Mouse (Mus musculus) right cerebral cortex, adult 18-20 months (tissue): Measurements from ENCODE around the gene Dppa3.
A peak's percentile ranks its signal among the peaks of the same experiment; 100 is the strongest.
"Not testable (repeated sequence)": the region's sequence is repeated elsewhere in the genome, so short reads cannot be mapped to it uniquely, and the experiment has no call there.

Source experiments
- DNase-seq: peaks from one replicate; pipeline ENCODE4 v3.0.0; 2022; ENCODE audit warnings: mixed read lengths

Dppa3 gene

GRCm38 (mm10) chr6:122612426-122612825 is 13.8 kb upstream of the Dppa3 start:
- DNase-seq = no peak

GRCm38 (mm10) chr6:122614047-122614446 is 12.2 kb upstream of the Dppa3 start:
- DNase-seq = no peak

GRCm38 (mm10) chr6:122616022-122616421 is 10.2 kb upstream of the Dppa3 start:
- DNase-seq = no peak

GRCm38 (mm10) chr6:122621066-122621465 is 5.1 kb upstream of the Dppa3 start:
- no peak for DNase-seq

- DNase-seq = no peak
These were observed 1.7 kb upstream of the Dppa3 start for GRCm38 (mm10) chr6:122624480-122624879.

GRCm38 (mm10) chr6:122625156-122625555 is 1.1 kb upstream of the Dppa3 start:
- DNase-seq = no peak

GRCm38 (mm10) chr6:122627469-122628108 is 1.4 kb downstream of the Dppa3 start:
- DNase-seq = no peak

- no peak for DNase-seq
These were observed 7.2 kb downstream of the Dppa3 start for GRCm38 (mm10) chr6:122633411-122633810.

- no peak for DNase-seq
These were observed 9.1 kb downstream of the Dppa3 start for GRCm38 (mm10) chr6:122635315-122635714.

GRCm38 (mm10) chr6:122636666-122637065 is 10.5 kb downstream of the Dppa3 start:
- DNase-seq = no peak

- DNase-seq = not testable (repeated sequence)
These were observed 11.4 kb downstream of the Dppa3 start for GRCm38 (mm10) chr6:122637566-122637965.

GRCm38 (mm10) chr6:122644196-122644595 is 18.0 kb downstream of the Dppa3 start:
- not testable (repeated sequence) for DNase-seq

GRCm38 (mm10) chr6:122649903-122650302 is 23.7 kb downstream of the Dppa3 start:
- no peak for DNase-seq

GRCm38 (mm10) chr6:122650398-122650980 is 24.3 kb downstream of the Dppa3 start:
- DNase-seq = no peak

- no peak for DNase-seq
These were observed 28.1 kb downstream of the Dppa3 start for GRCm38 (mm10) chr6:122654301-122654700.

GRCm38 (mm10) chr6:122657630-122658029 is 31.4 kb downstream of the Dppa3 start:
- DNase-seq = no peak

GRCm38 (mm10) chr6:122659567-122659966 is 33.4 kb downstream of the Dppa3 start:
- DNase-seq = no peak

- peak; percentile 46 for DNase-seq
These were observed 34.6 kb downstream of the Dppa3 start for GRCm38 (mm10) chr6:122660601-122661379.

- DNase-seq = no peak
These were observed 36.5 kb downstream of the Dppa3 start for GRCm38 (mm10) chr6:122662551-122663264.

GRCm38 (mm10) chr6:122663596-122664206 is 37.5 kb downstream of the Dppa3 start:
- no peak for DNase-seq

- no peak for DNase-seq
These were observed 39.7 kb downstream of the Dppa3 start for GRCm38 (mm10) chr6:122665866-122666265.

- DNase-seq = no peak
These were observed 41.5 kb downstream of the Dppa3 start for GRCm38 (mm10) chr6:122667715-122668114.

- DNase-seq = no peak
These were observed 42.6 kb downstream of the Dppa3 start for GRCm38 (mm10) chr6:122668823-122669222.
